Mouse (Mus musculus) stomach, postnatal 0 days (tissue): ENCODE results near the gene Xbp1. TPM values are rescaled to one million over a fixed set of nuclear protein-coding genes. Genes with fewer than 3 reads are reported as not detected.
"Not testable (repeated sequence)": the region's sequence is repeated elsewhere in the genome, so short reads cannot be mapped to it uniquely, and the experiment has no call there.

ENCODE experiments used
- ATAC-seq: fragments of 200-750 bp; cut with Nextera tagmentation; 2 replicates; pipeline ENCODE4 v1.8.0; 2017; ENCODE audit not compliant: low FRiP score, low TSS enrichment
- DNase-seq: peaks from one replicate; pipeline ENCODE4 v3.0.0-alpha.2; 2016; ENCODE audit warnings: low spot score
- H3K27ac ChIP-seq: fragments of 300-500 bp; sonication (generic); replicated peaks from 2 replicates; pipeline ENCODE4 v1.5.1; 2014; ENCODE audit warnings: mild to moderate bottlenecking, control low read depth
- H3K27me3 ChIP-seq: fragments of 300-500 bp; sonication (generic); 2 replicates; pipeline ENCODE4 v1.6.1; 2014; ENCODE audit warnings: low read length; ENCODE audit not compliant: control insufficient read depth, insufficient read depth
- H3K36me3 ChIP-seq: fragments of 300-500 bp; sonication (generic); 2 replicates; pipeline ENCODE4 v1.6.1; 2014; ENCODE audit warnings: low read length, mixed read lengths; ENCODE audit not compliant: control insufficient read depth, insufficient read depth
- H3K4me1 ChIP-seq: fragments of 300-500 bp; sonication (generic); replicated peaks from 2 replicates; pipeline ENCODE4 v1.6.1; 2014; ENCODE audit warnings: antibody characterized with exemption; ENCODE audit not compliant: control insufficient read depth, insufficient read depth
- H3K4me2 ChIP-seq: fragments of 300-500 bp; sonication (generic); replicated peaks from 2 replicates; pipeline ENCODE4 v1.6.1; 2014; ENCODE audit warnings: low read depth, mild to moderate bottlenecking, control low read depth, moderate library complexity
- H3K4me3 ChIP-seq: fragments of 300-500 bp; sonication (generic); 2 replicates; pipeline ENCODE4 v1.5.1; 2014; ENCODE audit warnings: low read depth, low read length, control low read depth
- H3K9ac ChIP-seq: fragments of 300-500 bp; sonication (generic); 2 replicates; pipeline ENCODE4 v1.6.1; 2014; ENCODE audit warnings: mild to moderate bottlenecking, low read length, control low read depth, mixed read lengths
- H3K9me3 ChIP-seq: fragments of 300-500 bp; sonication (generic); 2 replicates; pipeline ENCODE4 v1.6.1; 2016; ENCODE audit warnings: low read length; ENCODE audit not compliant: control insufficient read depth
- CTCF ChIP-seq: IDR thresholded peaks from 2 replicates; pipeline ENCODE4 v1.5.1; 2016; ENCODE audit warnings: antibody characterized with exemption, low read depth, mild to moderate bottlenecking, moderate library complexity
- EP300 ChIP-seq: optimal IDR thresholded peaks from 2 replicates; pipeline ENCODE3; 2016; ENCODE audit warnings: antibody characterized with exemption
- WGBS: fragments of 180-500 bp; shearing (Covaris S2); extraction: QIAGEN DNeasy Blood & Tissue Kit; methylation state at CpG from one replicate; pipeline ENCODE4 v1.1.7; 2014; 5-methylcytosine and 5-hydroxymethylcytosine counted together
- polyA plus RNA-seq: library from polyadenylated mRNA; unstranded; fragments of >200 nt; fragmentation: Nextera tagmentation; extraction: Ambion mirVana; gene quantifications from 2 replicates; pipeline ENCODE4 v1.2.1, GENCODE M21; 2015

The Xbp1 gene
- polyA plus RNA-seq, 1 experiment from 2014 or later: 221 TPM

DNA sequence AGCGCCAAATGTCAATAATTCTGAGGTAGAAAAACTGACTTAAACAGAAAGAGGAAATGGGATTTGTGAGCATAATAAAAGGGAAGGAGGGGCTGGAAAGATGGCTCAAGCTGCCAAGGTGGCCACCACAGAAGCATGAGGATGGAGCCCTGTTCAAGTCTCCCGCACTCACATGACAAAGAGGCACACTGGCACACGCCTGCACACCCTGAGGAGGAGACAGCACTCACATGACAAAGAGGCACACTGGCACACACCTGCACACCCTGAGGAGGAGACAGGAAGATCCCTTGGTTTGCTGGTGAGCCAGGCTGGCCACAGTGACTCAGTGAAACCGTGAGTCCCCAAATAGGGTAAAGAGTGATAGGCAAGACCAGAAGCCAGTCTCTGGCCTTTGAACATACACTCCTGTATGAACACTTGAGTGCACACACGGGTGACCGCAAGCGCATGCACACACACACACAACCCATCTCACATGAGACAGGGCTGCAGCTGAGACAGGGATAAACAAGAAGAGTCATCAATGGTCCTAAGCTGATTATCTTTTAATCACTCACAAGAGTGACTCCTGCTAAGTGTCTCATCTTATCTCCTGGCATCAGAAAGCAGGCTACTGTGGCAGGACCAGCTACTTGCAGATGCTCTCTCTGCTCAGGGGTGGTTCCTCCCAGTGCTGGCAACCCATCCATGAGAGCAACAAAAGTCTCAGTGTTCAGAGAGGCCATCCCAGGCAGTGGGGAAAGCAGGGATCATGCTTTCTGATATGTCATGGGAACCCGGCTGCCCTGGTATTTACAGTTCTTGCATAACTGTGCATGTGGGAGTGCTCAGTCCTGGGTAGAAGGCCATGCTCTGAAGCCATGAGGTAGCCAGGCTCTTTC is 11.0 kb upstream of the Xbp1 start:
- WGBS: 71% methylated on average over 8 of the region's 8 CpGs
- Histone ChIP-seq H3K36me3 (no peaks in the 10 kb centered on the region), H3K4me1 (no peaks in the 10 kb centered on the region), H3K4me2 (no peak overlapping the region), H3K27me3 (no peaks in the 10 kb centered on the region), H3K27ac (peak overlapping the region; percentile 35; the same call in 1 of the 2 replicates), H3K9ac (no peak overlapping the region), H3K4me3 (no peak overlapping the region), H3K9me3 (no peaks in the 10 kb centered on the region)
- ATAC-seq (no peak), DNase-seq (no peak)
- TF ChIP-seq EP300 (no peak), CTCF (no peak)

DNA sequence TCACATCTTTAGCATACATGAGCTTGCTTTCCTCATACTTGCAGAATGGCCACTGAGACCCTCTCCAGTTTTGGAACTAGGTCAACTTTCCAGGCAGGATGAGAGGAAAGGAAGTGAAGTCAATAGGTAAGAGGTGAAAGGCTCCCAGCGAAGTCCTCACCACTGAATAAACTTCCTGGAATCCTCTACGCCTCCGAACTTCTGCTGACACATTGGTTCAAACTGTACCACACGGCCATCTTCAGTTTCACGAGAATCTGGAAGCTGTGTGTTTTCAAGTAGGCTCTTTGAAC is 10.4 kb upstream of the Xbp1 start:
- ATAC-seq: no peak
- no peak overlapping the region for H3K4me3 ChIP-seq
- 64% methylated on average over 5 of the region's 5 CpGs for WGBS
- H3K27ac ChIP-seq: peak overlapping the region; percentile 35; the same call in 1 of the 2 replicates
- TF ChIP-seq CTCF: no peak
- H3K36me3 ChIP-seq: no peaks in the 10 kb centered on the region
- no peaks in the 10 kb centered on the region for H3K4me1 ChIP-seq
- no peak for DNase-seq
- H3K9me3 ChIP-seq: no peaks in the 10 kb centered on the region
- no peaks in the 10 kb centered on the region for H3K27me3 ChIP-seq
- no peak overlapping the region for H3K4me2 ChIP-seq
- H3K9ac ChIP-seq: no peak overlapping the region

DNA sequence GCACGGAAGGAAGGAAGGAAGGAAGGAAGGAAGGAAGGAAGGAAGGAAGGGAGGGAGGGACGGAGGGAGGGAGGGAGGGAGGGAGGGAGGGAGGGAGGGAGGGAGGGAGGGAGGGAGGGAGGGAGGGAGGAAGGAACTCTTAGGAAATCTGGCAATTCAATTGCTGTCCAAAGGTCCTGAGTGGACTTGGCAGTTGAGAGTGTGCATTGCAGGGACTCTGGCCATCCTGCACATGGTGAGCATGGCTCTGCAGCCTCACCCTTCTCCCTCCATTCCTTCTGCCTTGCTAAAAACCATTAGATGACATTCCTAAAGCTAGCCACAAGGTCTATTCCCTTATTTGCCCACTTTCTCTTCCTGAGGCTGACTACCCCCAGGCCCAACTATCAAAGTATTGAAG is 9.8 kb upstream of the Xbp1 start:
- no CpG with 5 or more reads among the region's 2 CpGs for WGBS
- H3K27me3 ChIP-seq, H3K4me1 ChIP-seq, ATAC-seq, H3K36me3 ChIP-seq, H3K9me3 ChIP-seq, H3K9ac ChIP-seq, H3K4me3 ChIP-seq, H3K27ac ChIP-seq, H3K4me2 ChIP-seq, DNase-seq: not testable (repeated sequence)

DNA sequence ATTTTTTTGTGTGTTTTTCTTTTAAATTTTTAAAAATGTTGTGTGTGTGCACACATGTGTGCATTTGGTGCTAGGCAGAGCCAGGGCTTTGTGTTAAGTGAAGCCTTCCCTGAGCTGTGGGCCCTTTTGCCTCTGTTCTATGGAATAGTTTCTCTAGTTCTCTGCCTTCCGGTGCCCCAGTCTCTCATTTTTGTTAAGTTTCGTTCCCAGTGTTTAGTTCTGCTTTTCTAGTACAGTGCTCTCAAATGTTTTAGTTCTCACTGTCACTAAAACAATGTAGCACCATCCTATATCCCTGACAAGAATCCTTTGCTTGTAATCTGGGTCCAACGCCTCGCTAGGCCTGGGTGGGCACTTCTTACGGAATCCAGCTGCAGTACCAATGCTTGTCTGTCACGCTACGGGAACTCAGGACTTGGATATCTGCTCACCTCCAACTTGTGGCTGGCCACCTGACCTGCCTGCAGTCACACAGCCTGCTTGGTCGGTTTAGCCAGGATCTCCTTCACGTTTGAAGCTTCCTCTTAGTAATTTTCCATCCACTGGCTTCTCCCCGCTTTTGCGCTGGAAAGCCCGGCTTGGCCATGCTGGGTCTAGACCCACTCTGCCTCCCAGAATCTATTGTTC is 8.2 kb upstream of the Xbp1 start:
- WGBS: 60% methylated on average over 12 of the region's 12 CpGs
- H3K9ac ChIP-seq: 0 out of 2 replicates have a peak overlapping the region, but pooled peaks have one; percentile 8
- TF ChIP-seq CTCF (no peak), EP300 (no peak)
- H3K27ac ChIP-seq: peak overlapping the region; percentile 67
- no peaks in the 10 kb centered on the region for H3K9me3 ChIP-seq
- peak; percentile 53; the same call in 1 of the 2 replicates for ATAC-seq
- H3K4me2 ChIP-seq: no peak overlapping the region
- no peaks in the 10 kb centered on the region for H3K4me1 ChIP-seq
- H3K4me3 ChIP-seq: no peak overlapping the region
- H3K36me3 ChIP-seq: no peaks in the 10 kb centered on the region
- peak; percentile 56 for DNase-seq
- no peaks in the 10 kb centered on the region for H3K27me3 ChIP-seq

DNA sequence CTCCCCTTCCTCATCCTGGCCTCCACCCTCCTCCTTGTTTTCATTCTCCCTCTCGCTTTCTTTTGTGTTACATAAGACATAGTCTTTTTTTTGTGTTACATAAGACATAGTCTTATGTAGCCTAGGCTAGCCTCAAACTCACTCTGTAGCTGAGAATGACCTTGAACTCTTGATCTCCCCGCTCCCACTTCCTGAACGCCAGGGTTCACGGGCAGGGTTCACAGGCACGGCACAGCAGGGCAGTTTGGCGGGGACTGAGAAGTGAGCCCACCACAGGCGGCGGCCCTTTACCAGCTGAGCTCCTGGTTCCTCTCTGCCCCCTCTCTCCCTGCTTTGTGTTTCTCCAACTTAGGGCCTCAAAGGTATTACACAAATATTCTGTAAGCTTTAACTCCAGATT is 7.5 kb upstream of the Xbp1 start:
- DNase-seq (no peak), ATAC-seq (no peak)
- 0 out of 2 replicates have a peak overlapping the region, but pooled peaks have one; percentile 13 for H3K27ac ChIP-seq
- no peaks in the 10 kb centered on the region for H3K36me3 ChIP-seq
- no peak overlapping the region for H3K9ac ChIP-seq
- H3K9me3 ChIP-seq: no peaks in the 10 kb centered on the region
- WGBS: 83% methylated on average over 8 of the region's 8 CpGs
- H3K4me2 ChIP-seq: no peak overlapping the region
- H3K27me3 ChIP-seq: no peaks in the 10 kb centered on the region
- no peaks in the 10 kb centered on the region for H3K4me1 ChIP-seq
- no peak overlapping the region for H3K4me3 ChIP-seq
- no peak for TF ChIP-seq CTCF
- no peak for TF ChIP-seq EP300

DNA sequence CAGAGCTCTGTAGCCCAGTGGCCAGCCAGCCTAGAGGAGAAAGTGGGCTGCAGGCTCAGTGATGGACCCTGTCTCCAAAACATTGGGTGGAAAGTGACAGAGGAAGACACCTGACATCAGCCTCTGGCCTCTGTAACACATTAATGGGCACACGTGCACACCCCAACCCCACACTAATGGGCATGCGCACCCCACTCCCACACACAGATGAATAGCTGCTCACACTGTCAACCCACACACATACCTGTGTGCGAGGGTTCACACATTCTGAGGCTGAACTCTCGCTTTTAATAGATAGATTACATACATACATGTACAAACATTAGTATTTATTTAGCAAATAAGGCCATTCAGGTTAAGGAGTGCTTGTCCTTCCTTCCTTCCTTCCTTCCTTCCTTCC is 6.4 kb upstream of the Xbp1 start:
- Histone ChIP-seq H3K27me3 (no peaks in the 10 kb centered on the region), H3K27ac (no peak overlapping the region), H3K9ac (no peak overlapping the region), H3K4me1 (no peaks in the 10 kb centered on the region), H3K36me3 (no peaks in the 10 kb centered on the region), H3K4me3 (no peak overlapping the region), H3K9me3 (no peaks in the 10 kb centered on the region), H3K4me2 (no peak overlapping the region)
- TF ChIP-seq EP300 (no peak), CTCF (no peak)
- no peak for DNase-seq
- WGBS: 65% methylated on average over 4 of the region's 4 CpGs
- no peak for ATAC-seq
